Mouse (Mus musculus) heart, adult 10 weeks (tissue): ENCODE data around the gene Gm1527. TPM values are rescaled to one million over a fixed set of nuclear protein-coding genes. Genes with fewer than 3 reads are reported as not detected.

ENCODE experiments used
- polyA plus RNA-seq: library from polyadenylated mRNA; stranded (reverse); fragments of 350-450 nt; fragmentation: Illumina TruSeq; extraction: RNeasy Lipid Tissue Mini Kit (QIAGEN cat#74804); gene quantifications from one replicate; pipeline ENCODE4 v1.2.3, GENCODE M21; 2014; ENCODE audit warnings: low read depth, low replicate concordance

Gm1527 gene
- polyA plus RNA-seq = not detected

GRCm38 (mm10) chr3:28892317-28892716 lies at the start of gene Gm1527:
Gene Gm1527, plus strand, starts transcription at chr3:28892617.

Other genes with a start within 250 kb of the Gm1527 start
- 0.16 TPM for gene Slc2a2, start 194.7 kb upstream of the Gm1527 start, polyA plus RNA-seq
- gene Eif5a2, start 111.3 kb upstream of the Gm1527 start, polyA plus RNA-seq = 1.4 TPM
- gene Rpl22l1, start 87.2 kb upstream of the Gm1527 start, polyA plus RNA-seq = 95.2 TPM
- gene Egfem1, start 189.4 kb downstream of the Gm1527 start, polyA plus RNA-seq = not detected